Mouse (Mus musculus): ENCODE results near the gene Plppr3. TPM values are rescaled to one million over a fixed set of nuclear protein-coding genes. Genes with fewer than 3 reads are reported as not detected.

Plppr3 gene
- total RNA-seq, 2 experiments from 2014 or later = 113 TPM

GRCm38 (mm10) chr10:79853860-79854795 lies 20.3 kb downstream of the Plppr3 start, which contains the start of gene Ptbp1:
TSS of gene Ptbp1 (plus strand) at chr10:79854427.
- DNase-seq (ENCODE audit: low spot score in 2 of 2) = peak; percentile 97 to 98

- DNase-seq (ENCODE audit: low spot score in 2 of 2) = peak; percentile 96 to 97
These were observed 21.0 kb downstream of the Plppr3 start for GRCm38 (mm10) chr10:79853392-79853791.

DNA sequence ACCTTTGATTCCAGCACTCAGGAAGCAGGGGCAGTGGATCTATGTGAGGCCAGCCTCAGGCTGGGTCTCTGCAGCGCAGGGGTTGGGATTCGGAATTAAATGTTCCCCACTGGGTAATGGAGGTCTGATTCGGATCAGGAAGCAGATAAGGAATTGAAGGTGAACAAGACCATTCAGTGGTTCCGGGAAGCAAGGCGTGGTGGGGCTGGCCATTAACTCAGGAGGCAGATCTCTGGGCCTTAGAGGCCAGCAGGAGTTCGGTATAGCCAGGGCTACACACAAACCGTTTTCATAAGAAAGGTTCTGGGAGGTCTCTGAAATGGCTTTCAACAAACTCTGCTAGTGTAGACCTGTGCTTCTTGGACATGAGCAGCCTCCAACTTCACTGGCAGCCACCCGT lies 21.6 kb downstream of the Plppr3 start:
- no peak for DNase-seq (ENCODE audit: low spot score in 2 of 2)

GRCm38 (mm10) chr10:79852107-79852789 lies 22.2 kb downstream of the Plppr3 start:
- no peak for DNase-seq (ENCODE audit: low spot score in 2 of 2)

GRCm38 (mm10) chr10:79851653-79852052 lies 22.8 kb downstream of the Plppr3 start:
- no peak for DNase-seq (ENCODE audit: low spot score in 2 of 2)

DNA sequence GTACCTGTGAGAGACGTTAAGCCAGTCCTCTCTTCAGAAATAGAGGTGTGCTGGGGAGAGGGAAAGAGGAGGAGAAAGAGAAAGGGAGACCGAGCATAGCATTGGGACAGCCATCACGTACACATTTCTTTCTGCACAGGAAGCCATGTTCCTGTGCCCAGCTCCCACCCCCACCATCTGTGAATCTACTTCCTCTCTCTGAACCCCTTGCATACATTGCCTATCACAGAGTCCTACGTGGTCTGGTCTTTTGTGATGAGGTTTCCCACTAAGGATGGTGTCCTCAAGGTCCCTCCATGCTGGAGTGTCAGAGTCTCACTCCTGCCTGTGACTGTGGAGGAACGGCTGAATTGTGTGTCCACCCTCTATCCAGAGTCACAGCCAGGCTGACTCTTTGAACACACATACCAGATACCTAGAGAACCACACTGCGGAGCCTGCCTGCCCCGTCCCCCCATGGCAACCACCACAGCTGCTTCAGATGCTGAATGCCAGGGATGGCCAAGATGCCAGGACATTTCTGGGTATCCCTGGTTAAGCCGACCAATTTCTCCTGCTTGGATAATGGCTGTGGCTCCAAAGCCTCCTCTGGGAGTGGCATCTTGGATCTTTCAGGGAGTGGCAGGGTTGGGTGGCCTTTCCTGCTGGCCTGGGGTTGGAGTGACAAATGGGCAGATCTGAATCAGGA lies 24.3 kb downstream of the Plppr3 start:
- no peak for DNase-seq (ENCODE audit: low spot score in 2 of 2)

DNA sequence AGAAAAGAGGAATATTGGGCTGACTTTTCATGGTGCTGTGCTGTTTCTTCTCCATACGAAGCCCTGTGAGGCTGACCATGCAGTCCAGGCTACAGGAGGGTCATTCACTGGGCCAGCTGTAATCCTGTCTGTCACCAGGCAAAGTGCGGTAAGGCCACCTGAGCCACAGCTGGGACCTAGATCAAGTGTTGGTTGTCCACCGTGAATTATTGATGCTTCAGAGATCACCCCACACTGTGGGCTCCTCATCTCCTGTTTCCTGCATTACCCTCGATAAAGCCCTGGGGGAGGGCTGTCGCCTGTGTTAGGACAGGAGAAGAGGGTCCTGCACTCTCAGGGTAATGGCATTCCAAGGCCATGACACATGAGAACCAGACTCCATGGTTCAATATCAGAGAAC lies 27.9 kb downstream of the Plppr3 start:
- DNase-seq (ENCODE audit: low spot score in 2 of 2) = no peak

DNA sequence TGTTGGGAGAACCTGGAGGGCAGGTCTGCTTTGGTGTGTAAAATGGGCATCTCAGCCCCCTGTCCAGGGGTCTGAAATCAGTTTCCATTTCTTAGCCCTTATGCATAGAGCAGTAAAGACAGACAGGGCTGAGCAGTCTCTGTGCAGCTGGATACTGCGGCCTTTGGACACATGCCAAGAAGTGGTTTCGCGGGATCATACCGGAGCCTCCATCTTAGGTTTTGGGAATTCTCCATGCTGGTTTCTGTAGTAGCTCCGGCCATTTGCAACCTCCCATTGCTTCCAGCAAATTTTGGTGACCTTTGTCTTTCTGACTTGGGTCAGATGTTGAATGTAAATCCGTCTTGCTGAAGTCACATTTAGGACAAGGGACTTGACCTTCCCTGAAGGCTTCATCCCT lies 31.0 kb downstream of the Plppr3 start:
- no peak for DNase-seq (ENCODE audit: low spot score in 2 of 2)

DNA sequence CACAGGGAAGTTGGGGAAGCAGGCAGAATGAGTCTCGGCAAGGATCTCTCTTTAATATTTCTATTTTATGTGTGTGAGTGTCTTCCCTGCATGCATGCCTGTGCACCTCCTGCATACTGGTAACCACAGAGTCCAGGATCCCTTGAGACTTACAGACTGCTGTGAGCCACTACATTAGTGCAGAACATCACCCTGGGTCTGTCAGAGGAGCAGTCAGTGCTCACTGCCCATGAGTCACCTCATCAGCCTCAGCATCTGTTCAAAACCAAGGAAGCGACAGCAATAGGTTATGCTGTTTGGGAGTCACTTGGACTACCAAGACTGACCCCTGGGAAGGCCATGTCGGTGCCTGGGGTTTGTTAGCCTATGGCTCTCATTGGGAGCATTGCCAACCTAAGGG lies 32.1 kb downstream of the Plppr3 start:
- no peak for DNase-seq (ENCODE audit: low spot score in 2 of 2)

DNA sequence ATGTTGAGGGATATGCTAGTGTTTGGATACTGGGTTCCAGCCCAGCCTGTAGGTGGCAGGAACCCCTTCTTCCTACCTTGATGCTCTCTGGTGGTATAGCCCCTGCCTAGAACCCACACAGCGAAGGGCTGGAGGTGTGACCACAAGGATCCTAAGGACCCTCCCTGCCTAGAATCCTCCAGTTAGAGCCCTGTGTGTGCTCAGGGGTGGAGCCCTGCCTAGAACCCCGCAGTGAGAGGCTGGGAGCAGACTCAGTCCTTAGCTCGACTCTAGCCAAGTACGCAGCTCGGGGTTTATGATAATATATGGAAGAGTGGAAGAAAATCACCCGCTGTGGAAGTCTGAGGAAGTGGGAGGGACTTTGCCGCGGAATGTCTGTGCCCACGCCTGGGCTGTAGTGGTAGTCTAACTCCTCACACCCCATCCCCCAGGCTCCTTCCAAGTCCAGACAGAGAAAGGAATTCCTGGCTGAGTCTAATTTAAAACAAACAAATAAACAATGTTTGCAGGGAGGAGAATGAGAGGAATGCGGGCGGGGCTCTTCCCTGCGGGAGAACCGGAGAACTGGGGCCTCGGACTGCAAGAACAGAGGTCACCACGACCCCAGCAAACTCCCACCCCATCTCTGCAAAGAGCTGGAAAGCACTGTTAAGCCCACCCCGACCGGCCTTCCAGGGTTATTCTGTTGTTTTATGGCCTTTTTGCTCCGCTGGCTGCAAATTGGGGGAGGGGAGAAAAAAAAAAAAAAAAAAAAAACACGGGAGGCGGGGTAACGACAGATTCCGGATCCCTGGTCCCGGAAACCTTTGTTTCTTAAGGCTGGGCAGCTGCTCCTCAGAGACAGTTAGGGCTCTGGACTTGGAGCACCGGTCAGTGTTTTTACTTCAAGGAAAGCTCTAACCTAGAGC lies 33.5 kb downstream of the Plppr3 start:
- peak in 1 of 2 experiments; percentile 55 for DNase-seq (ENCODE audit: low spot score in 2 of 2)

- no peak for DNase-seq (ENCODE audit: low spot score in 2 of 2)
These were observed 34.3 kb downstream of the Plppr3 start for GRCm38 (mm10) chr10:79840091-79840490.

DNA sequence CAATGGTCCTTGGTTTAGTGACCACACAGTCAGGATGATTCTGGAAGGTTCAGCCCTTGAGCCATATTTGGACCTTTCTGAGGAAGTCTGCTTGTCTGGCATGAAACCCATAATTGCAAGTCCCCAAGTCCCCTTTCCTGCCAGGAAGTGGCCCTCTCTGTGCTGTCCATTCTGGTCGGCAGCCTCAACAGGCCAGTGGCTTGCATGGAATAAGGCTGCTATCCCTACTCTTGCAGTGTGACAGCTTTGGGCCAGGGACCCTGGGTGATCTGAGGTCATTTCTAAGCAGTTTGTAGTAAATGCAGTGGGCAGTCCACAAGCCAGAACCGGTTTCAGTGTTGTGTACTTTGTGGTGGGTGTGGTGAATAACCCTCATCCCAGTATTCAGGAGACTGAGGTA lies 36.3 kb downstream of the Plppr3 start:
- DNase-seq (ENCODE audit: low spot score in 2 of 2) = no peak

GRCm38 (mm10) chr10:79836918-79837317 lies 37.5 kb downstream of the Plppr3 start:
- no peak for DNase-seq (ENCODE audit: low spot score in 2 of 2)

GRCm38 (mm10) chr10:79834769-79835398 lies 39.5 kb downstream of the Plppr3 start:
- peak; percentile 87 for DNase-seq (ENCODE audit: low spot score in 2 of 2)

DNA sequence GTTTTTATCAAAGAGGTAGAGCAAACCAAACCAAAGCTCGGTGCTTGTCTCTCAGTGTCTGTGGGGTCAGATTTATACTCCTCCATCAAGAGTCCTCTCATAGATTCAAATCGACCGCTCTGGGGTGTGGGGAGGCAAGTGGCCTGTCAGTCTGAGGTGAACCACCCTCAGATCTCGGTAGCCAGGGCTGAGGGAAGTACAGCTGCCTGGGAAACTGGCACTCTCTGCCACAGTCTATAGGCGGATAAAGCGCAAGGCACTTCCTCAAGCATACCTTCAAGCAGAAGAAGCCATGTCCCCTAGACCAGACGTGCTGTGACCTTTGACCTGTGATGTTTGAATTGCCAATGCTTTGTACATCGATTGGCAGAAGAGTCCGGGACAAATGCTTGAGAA lies 41.6 kb downstream of the Plppr3 start:
- no peak for DNase-seq (ENCODE audit: low spot score in 2 of 2)

GRCm38 (mm10) chr10:79832026-79832785 lies 42.2 kb downstream of the Plppr3 start:
- no peak for DNase-seq (ENCODE audit: low spot score in 2 of 2)

GRCm38 (mm10) chr10:79831583-79831982 lies 42.9 kb downstream of the Plppr3 start:
- no peak for DNase-seq (ENCODE audit: low spot score in 2 of 2)

GRCm38 (mm10) chr10:79824413-79824812 lies 50.0 kb downstream of the Plppr3 start:
- DNase-seq (ENCODE audit: low spot score in 2 of 2) = no peak

DNA sequence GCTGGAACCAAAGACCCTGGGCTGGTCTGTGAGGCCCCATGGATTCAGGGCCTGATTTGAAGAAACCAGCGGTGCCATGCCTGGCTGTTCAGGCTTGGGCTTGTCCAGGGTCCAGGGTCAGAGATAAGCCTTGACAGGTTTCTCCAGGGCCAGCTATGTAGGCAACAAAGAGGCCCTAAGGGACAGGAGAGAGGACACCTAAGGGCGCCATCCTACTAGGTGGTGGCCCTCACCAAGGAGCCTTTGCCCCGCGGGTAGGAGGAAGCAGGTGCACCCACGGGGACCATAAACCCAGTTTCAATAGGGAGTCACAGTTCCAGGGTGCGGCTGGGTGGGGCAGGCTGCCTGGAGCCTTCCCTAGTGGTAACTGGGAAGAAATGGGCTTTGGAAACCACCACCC lies 51.4 kb downstream of the Plppr3 start:
- DNase-seq (ENCODE audit: low spot score in 2 of 2) = no peak
